Mouse (Mus musculus): ENCODE data around the gene Msi2.

GRCm38 (mm10) chr11:88674075-88674474, 44.2 kb downstream of the Msi2 start:
- TF ChIP-seq POLR2A (IDR thresholded peaks at IDR 0.05; ENCODE audit: low read depth, low read length): no peak
- no peak for TF ChIP-seq CTCF (IDR thresholded peaks at IDR 0.05; ENCODE audit: extremely low read depth, insufficient read depth, insufficient read length, insufficient replicate concordance)
